Mouse (Mus musculus): ENCODE measurements around the gene Igfbp6.
A peak's percentile ranks its signal among the peaks of the same experiment; 100 is the strongest.

GRCm38 (mm10) chr15:102107689-102108573 lies 36.2 kb upstream of the Igfbp6 start:
- TF ChIP-seq CTCF (IDR thresholded peaks at IDR 0.05; ENCODE audit: extremely low read depth, insufficient read depth, insufficient read length, insufficient replicate concordance) (peak; percentile 53; the same call in 1 of the 2 replicates), POLR2A (IDR thresholded peaks at IDR 0.05; ENCODE audit: low read depth, low read length) (no peak)
